ENCODE assay signal across 24 mouse cellular contexts in the genomic region with DNA sequence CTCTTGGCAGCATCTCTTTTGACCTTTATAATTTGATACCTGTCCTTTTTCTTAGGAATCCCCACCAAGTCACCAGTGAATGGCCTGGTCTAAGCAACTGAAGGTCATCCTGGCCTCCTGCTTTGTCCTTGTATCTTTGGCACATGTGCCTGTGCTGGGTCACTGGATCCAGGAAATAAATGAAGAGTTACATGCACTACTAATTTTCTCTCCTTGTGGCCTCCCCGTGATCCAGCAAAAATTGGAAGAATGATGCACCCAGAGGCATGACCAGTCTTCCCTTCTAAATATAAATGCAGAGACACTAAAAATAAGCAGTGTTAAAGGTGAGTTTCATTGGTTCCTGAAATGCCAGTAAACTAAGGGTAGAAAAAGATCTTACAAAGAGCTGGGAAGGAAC.
DNase-seq lines count a peak whose midpoint lies in the region; ATAC-seq lines count a peak whose summit lies in the region.
"Had no signal": no experiment of that assay in that cellular context is flagged by ENCODE, and none has a peak within 500 bp of the region (broad histone marks: within the 10 kb centered on the region; RNA-seq: fewer than 3 reads in every experiment).

No protein-coding gene starts in this region.

- no peak overlapping the region for H3K9ac ChIP-seq in kidney, embryonic 16.5 days (replicated peaks; ENCODE audit: low read length)
- H3K9ac ChIP-seq: forebrain, postnatal 0 days; liver, postnatal 0 days; midbrain, embryonic 13.5 days; neural tube, embryonic 12.5 days had no signal

- peak; percentile 34 to 74 for DNase-seq in adrenal gland, adult (ENCODE audit: inconsistent age in 2 of 2, low spot score in 1 of 2)
- no peak for DNase-seq in adrenal gland, adult 18-20 months (ENCODE audit: low spot score in 2 of 2)
- DNase-seq in heart, adult 11 months: peak; percentile 97
- no peak for DNase-seq in heart, postnatal 25 days (ENCODE audit: low spot score)
- peak; percentile 52 to 67 for DNase-seq in kidney, adult 8-10 months
- peak; percentile 18 for DNase-seq in heart, postnatal 4 days
- DNase-seq in T-cell, adult 2 months (ENCODE audit: low spot score): no peak
- DNase-seq: cerebellum, adult 11-12 months; cerebellum, postnatal 14 days; forebrain, postnatal 0 days; layer of hippocampus, adult 9-11 months; liver, postnatal 0 days; lung, postnatal 10 days; right cerebral cortex, postnatal 4 days had no signal

- H3K27me3 ChIP-seq in kidney, embryonic 16.5 days (ENCODE audit: insufficient read depth, low read length): no peaks in the 10 kb centered on the region
- H3K27me3 ChIP-seq: midbrain, embryonic 13.5 days; neural tube, embryonic 12.5 days; Patski had no signal

- H3K4me1 ChIP-seq in kidney, embryonic 16.5 days (ENCODE audit: insufficient read depth, low read length): no peaks in the 10 kb centered on the region
- H3K4me1 ChIP-seq: hindbrain, embryonic 10.5 days; limb, embryonic 10.5 days; midbrain, embryonic 13.5 days; neural tube, embryonic 12.5 days had no signal

- WGBS in kidney, embryonic 16.5 days: 43% methylated on average over 1 of the region's 1 CpGs

- ATAC-seq in kidney, embryonic 16.5 days (ENCODE audit: low FRiP score, low TSS enrichment): no peak
- ATAC-seq: forebrain, postnatal 0 days; hindbrain, postnatal 0 days; intestine, postnatal 0 days; midbrain, embryonic 13.5 days; Patski had no signal

- no peaks in the 10 kb centered on the region for H3K9me3 ChIP-seq in kidney, embryonic 16.5 days (ENCODE audit: low read length)
- H3K9me3 ChIP-seq: hindbrain, embryonic 10.5 days; limb, embryonic 10.5 days; midbrain, embryonic 13.5 days; neural tube, embryonic 12.5 days had no signal

- intact Hi-C loops in heart, postnatal 25 days (cut with DNase I): loop anchor here (2.0 to 5.0 kb wide), 2 partner anchors 21 to 84 kb away; no protein-coding TSS in a partner anchor

- no peak overlapping the region for H3K4me3 ChIP-seq in kidney, embryonic 16.5 days (ENCODE audit: low read length)
- H3K4me3 ChIP-seq: hindbrain, embryonic 10.5 days; left cerebral cortex, adult 2 months; limb, embryonic 10.5 days; midbrain, embryonic 13.5 days; neural tube, embryonic 12.5 days had no signal

- no peaks in the 10 kb centered on the region for H3K36me3 ChIP-seq in kidney, embryonic 16.5 days (ENCODE audit: insufficient read depth, low read length)
- H3K36me3 ChIP-seq: hindbrain, embryonic 10.5 days; limb, embryonic 10.5 days; midbrain, embryonic 13.5 days; neural tube, embryonic 12.5 days had no signal

- no peak overlapping the region for H3K27ac ChIP-seq in kidney, embryonic 16.5 days (ENCODE audit: low read length)
- H3K27ac ChIP-seq: hindbrain, embryonic 10.5 days; hindbrain, postnatal 0 days; left cerebral cortex, adult 2 months; limb, embryonic 10.5 days; midbrain, embryonic 13.5 days; neural tube, embryonic 12.5 days; stomach, postnatal 0 days had no signal

- H3K4me2 ChIP-seq in kidney, embryonic 16.5 days (replicated peaks; ENCODE audit: low read depth, low read length): no peak overlapping the region
- H3K4me2 ChIP-seq: midbrain, embryonic 13.5 days; neural tube, embryonic 12.5 days had no signal

Comparison
In these comparisons a context has a peak if more than half of its experiments do, and no peak if none do; other contexts are left out.
1. DNase-seq: peak in adrenal gland, adult (2 of 2), heart, adult 11 months (single experiment), kidney, adult 8-10 months (2 of 2) and heart, postnatal 4 days (single experiment); none in adrenal gland, adult 18-20 months (0 of 2), heart, postnatal 25 days (single experiment) and T-cell, adult 2 months (single experiment).